Mouse (Mus musculus) liver, embryonic 12.5 days (tissue): ENCODE measurements around the gene Creb5. TPM values are rescaled to one million over a fixed set of nuclear protein-coding genes. Genes with fewer than 3 reads are reported as not detected.

Experiments
- ATAC-seq: fragments of 200-750 bp; cut with Nextera tagmentation; 2 replicates; pipeline ENCODE4 v1.8.0; 2017; ENCODE audit warnings: moderate number of reproducible peaks, mild to moderate bottlenecking, moderate library complexity
- H3K27ac ChIP-seq: fragments of 300-500 bp; sonication (generic); 2 replicates; pipeline ENCODE4 v1.5.1; 2016; ENCODE audit warnings: mild to moderate bottlenecking
- H3K27me3 ChIP-seq: fragments of 300-500 bp; sonication (generic); replicated peaks from 2 replicates; pipeline ENCODE4 v1.6.1; 2016; ENCODE audit warnings: mild to moderate bottlenecking, moderate library complexity
- H3K36me3 ChIP-seq: fragments of 300-500 bp; sonication (generic); 2 replicates; pipeline ENCODE4 v1.6.1; 2016; ENCODE audit warnings: mild to moderate bottlenecking, moderate library complexity
- H3K4me1 ChIP-seq: fragments of 300-500 bp; sonication (generic); 2 replicates; pipeline ENCODE4 v1.6.1; 2016
- H3K4me2 ChIP-seq: fragments of 300-500 bp; sonication (generic); 2 replicates; pipeline ENCODE4 v1.6.1; 2016; ENCODE audit warnings: mild to moderate bottlenecking, moderate library complexity
- H3K4me3 ChIP-seq: fragments of 300-500 bp; sonication (generic); 2 replicates; pipeline ENCODE4 v1.5.1; 2016; ENCODE audit warnings: mild to moderate bottlenecking, moderate library complexity
- H3K9ac ChIP-seq: fragments of 300-500 bp; sonication (generic); 2 replicates; pipeline ENCODE4 v1.6.1; 2016; ENCODE audit warnings: mild to moderate bottlenecking, moderate library complexity
- H3K9me3 ChIP-seq: fragments of 300-500 bp; sonication (generic); replicated peaks from 2 replicates; pipeline ENCODE4 v1.6.1; 2016; ENCODE audit warnings: mild to moderate bottlenecking, moderate library complexity
- WGBS: fragments of 180-500 bp; shearing (Covaris S2); methylation state at CpG from one replicate; pipeline ENCODE4 v1.1.7; 2016; ENCODE audit not compliant: insufficient replicate concordance; 5-methylcytosine and 5-hydroxymethylcytosine counted together
- polyA plus RNA-seq: library from polyadenylated mRNA; unstranded; fragments of >200 nt; fragmentation: Nextera tagmentation; extraction: Ambion mirVana; gene quantifications from 2 replicates; pipeline ENCODE4 v1.2.1, GENCODE M21; 2016

Creb5 gene
- polyA plus RNA-seq, 1 experiment from 2014 or later: 0.33 TPM

- Histone ChIP-seq H3K9me3 (no peaks in the 10 kb centered on the region), H3K4me1 (no peaks in the 10 kb centered on the region), H3K27ac (no peak overlapping the region), H3K4me3 (no peak overlapping the region), H3K36me3 (no peaks in the 10 kb centered on the region), H3K27me3 (peaks cover 3% of the 10 kb centered on the region; the same call in 1 of the 2 replicates), H3K4me2 (no peak overlapping the region), H3K9ac (no peak overlapping the region)
- ATAC-seq: no peak
- 40% methylated on average over 3 of the region's 3 CpGs for WGBS
These were observed 163.4 kb downstream of the Creb5 start for GRCm38 (mm10) chr6:53450494-53450893.

- no peak overlapping the region for H3K4me3 ChIP-seq
- 43% methylated on average over 6 of the region's 6 CpGs for WGBS
- no peak overlapping the region for H3K9ac ChIP-seq
- no peaks in the 10 kb centered on the region for H3K9me3 ChIP-seq
- H3K4me1 ChIP-seq: no peaks in the 10 kb centered on the region
- H3K4me2 ChIP-seq: no peak overlapping the region
- no peaks in the 10 kb centered on the region for H3K36me3 ChIP-seq
- ATAC-seq: no peak
- H3K27ac ChIP-seq: no peak overlapping the region
- peaks cover 3% of the 10 kb centered on the region; the same call in 1 of the 2 replicates for H3K27me3 ChIP-seq
These were observed 165.2 kb downstream of the Creb5 start for GRCm38 (mm10) chr6:53452240-53452639.

DNA sequence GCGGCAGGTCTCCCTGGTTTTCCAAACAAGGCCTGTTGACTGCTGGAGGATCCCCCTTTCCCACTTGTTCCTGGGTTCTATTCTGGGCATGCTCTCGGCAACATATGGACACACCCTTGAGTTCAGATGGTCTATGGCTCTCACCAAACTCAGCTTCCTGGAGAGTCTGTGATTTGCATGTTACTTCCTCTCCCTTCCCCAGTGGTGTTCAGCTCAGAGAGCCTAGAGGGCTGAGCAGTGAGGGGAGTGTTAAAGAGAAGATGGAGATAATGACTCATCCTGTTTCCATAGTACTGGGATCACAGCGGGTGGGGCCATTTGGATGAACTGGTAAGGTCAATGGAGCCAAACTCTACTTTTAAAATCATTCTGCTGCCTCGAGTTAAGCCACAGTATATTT is 168.4 kb downstream of the Creb5 start:
- Histone ChIP-seq H3K27me3 (peaks cover 3% of the 10 kb centered on the region; the same call in 1 of the 2 replicates), H3K36me3 (no peaks in the 10 kb centered on the region), H3K27ac (no peak overlapping the region), H3K4me2 (no peak overlapping the region), H3K4me3 (no peak overlapping the region), H3K9ac (no peak overlapping the region), H3K4me1 (no peaks in the 10 kb centered on the region), H3K9me3 (no peaks in the 10 kb centered on the region)
- WGBS: 42% methylated on average over 4 of the region's 4 CpGs
- ATAC-seq: no peak

- Histone ChIP-seq H3K27me3 (0 out of 2 replicates have a peak, but pooled peaks cover 3% of the 10 kb centered on the region), H3K4me3 (no peak overlapping the region)
- ATAC-seq: no peak
These were observed 169.0 kb downstream of the Creb5 start for GRCm38 (mm10) chr6:53456111-53456510.

DNA sequence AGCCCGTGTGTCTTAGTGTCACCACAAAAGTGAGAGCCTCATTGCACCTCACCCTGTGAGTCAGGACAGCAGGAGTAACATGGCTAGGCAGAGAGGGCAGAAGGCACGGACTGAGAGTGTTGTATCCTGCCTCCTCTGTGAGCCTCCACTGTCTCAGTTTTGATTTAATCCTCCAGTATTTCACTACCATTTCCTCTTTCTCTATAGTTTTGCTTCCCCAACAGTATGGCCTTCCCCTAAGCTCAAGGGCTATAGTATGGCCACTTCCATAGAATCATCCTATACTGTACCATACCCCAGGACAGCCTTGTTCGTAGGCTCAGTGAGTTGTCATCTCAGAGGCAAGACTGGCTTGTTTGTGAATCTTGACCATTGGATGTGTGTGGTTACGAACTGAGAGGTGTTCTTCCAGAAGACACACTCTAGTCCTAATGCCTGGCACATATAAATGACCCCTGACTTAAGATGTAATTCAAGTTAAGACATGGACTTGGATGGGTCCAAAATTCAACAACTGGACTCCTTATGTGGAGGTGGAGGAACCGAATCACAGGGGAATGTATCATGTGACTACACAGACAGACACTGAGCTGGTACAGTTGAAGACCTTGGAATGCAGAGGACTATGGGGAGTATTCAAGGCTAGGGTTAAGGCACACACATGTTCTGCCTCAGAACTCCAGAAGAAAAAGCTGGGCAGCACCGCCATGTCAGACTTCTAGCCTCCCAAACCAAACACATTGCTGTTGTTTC is 173.1 kb downstream of the Creb5 start:
- no peak for ATAC-seq
- Histone ChIP-seq H3K4me2 (no peak overlapping the region), H3K9ac (no peak overlapping the region), H3K9me3 (no peaks in the 10 kb centered on the region), H3K27ac (no peak overlapping the region), H3K4me3 (no peak overlapping the region), H3K36me3 (no peaks in the 10 kb centered on the region), H3K4me1 (no peaks in the 10 kb centered on the region), H3K27me3 (no peaks in the 10 kb centered on the region)
- 61% methylated on average over 6 of the region's 6 CpGs for WGBS

More at GRCm38 (mm10) chr6:53456111-53456510, 169.0 kb downstream of the Creb5 start:
- Histone ChIP-seq H3K27ac (no peak overlapping the region), H3K36me3 (no peaks in the 10 kb centered on the region), H3K9ac (no peak overlapping the region), H3K4me1 (no peaks in the 10 kb centered on the region), H3K9me3 (no peaks in the 10 kb centered on the region), H3K4me2 (no peak overlapping the region)
- 72% methylated on average over 5 of the region's 5 CpGs for WGBS

DNA sequence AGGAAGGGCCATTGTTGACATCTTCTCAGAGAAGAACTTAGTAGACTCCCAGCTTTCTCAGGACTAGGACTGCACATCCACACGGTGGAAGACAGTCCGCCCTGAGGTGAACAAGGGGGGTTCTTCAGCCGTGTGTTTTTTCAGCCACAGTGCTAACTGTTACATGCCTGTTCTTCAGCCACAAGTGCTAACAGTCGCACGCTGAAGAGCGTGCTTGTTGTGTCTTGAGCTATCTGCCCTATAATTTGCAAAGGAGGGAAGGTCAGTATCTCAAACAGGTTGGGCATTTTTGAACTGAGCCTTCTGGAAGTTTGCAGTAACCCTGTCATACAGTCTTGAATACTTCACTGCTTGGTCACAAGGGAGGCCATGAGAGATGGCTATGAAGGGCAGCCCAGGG is 174.0 kb downstream of the Creb5 start:
- no peak overlapping the region for H3K9ac ChIP-seq
- no peak overlapping the region for H3K27ac ChIP-seq
- H3K27me3 ChIP-seq: no peaks in the 10 kb centered on the region
- H3K36me3 ChIP-seq: no peaks in the 10 kb centered on the region
- no peaks in the 10 kb centered on the region for H3K4me1 ChIP-seq
- no peak overlapping the region for H3K4me3 ChIP-seq
- H3K4me2 ChIP-seq: no peak overlapping the region
- no peak for ATAC-seq
- WGBS: 73% methylated on average over 6 of the region's 6 CpGs
- H3K9me3 ChIP-seq: no peaks in the 10 kb centered on the region

GRCm38 (mm10) chr6:53461775-53462770 is 175.0 kb downstream of the Creb5 start:
- ATAC-seq: no peak
- no peaks in the 10 kb centered on the region for H3K36me3 ChIP-seq
- 56% methylated on average over 12 of the region's 12 CpGs for WGBS

GRCm38 (mm10) chr6:53462802-53463201 is 175.7 kb downstream of the Creb5 start:
- H3K4me3 ChIP-seq: no peak overlapping the region
- no peaks in the 10 kb centered on the region for H3K4me1 ChIP-seq
- H3K36me3 ChIP-seq: no peaks in the 10 kb centered on the region
- no peak overlapping the region for H3K27ac ChIP-seq
- 77% methylated on average over 7 of the region's 7 CpGs for WGBS
- H3K9me3 ChIP-seq: no peaks in the 10 kb centered on the region
- H3K27me3 ChIP-seq: no peaks in the 10 kb centered on the region
- H3K4me2 ChIP-seq: no peak overlapping the region
- ATAC-seq: no peak
- no peak overlapping the region for H3K9ac ChIP-seq

More at GRCm38 (mm10) chr6:53461775-53462770, 175.0 kb downstream of the Creb5 start:
- no peaks in the 10 kb centered on the region for H3K4me1 ChIP-seq
- H3K4me2 ChIP-seq: no peak overlapping the region
- no peak overlapping the region for H3K9ac ChIP-seq
- H3K4me3 ChIP-seq: no peak overlapping the region
- H3K27me3 ChIP-seq: no peaks in the 10 kb centered on the region
- no peaks in the 10 kb centered on the region for H3K9me3 ChIP-seq
- H3K27ac ChIP-seq: no peak overlapping the region

- H3K4me3 ChIP-seq: no peak overlapping the region
- no peaks in the 10 kb centered on the region for H3K9me3 ChIP-seq
These were observed 176.3 kb downstream of the Creb5 start for GRCm38 (mm10) chr6:53463261-53463813.

GRCm38 (mm10) chr6:53469204-53469603 is 182.1 kb downstream of the Creb5 start:
- no peak overlapping the region for H3K9ac ChIP-seq
- no peaks in the 10 kb centered on the region for H3K4me1 ChIP-seq
- 60% methylated on average over 4 of the region's 4 CpGs for WGBS
- no peak overlapping the region for H3K4me2 ChIP-seq
- H3K27ac ChIP-seq: no peak overlapping the region
- no peaks in the 10 kb centered on the region for H3K9me3 ChIP-seq
- ATAC-seq: no peak
- no peaks in the 10 kb centered on the region for H3K36me3 ChIP-seq
- no peaks in the 10 kb centered on the region for H3K27me3 ChIP-seq
- no peak overlapping the region for H3K4me3 ChIP-seq

More at GRCm38 (mm10) chr6:53463261-53463813, 176.3 kb downstream of the Creb5 start:
- Histone ChIP-seq H3K4me1 (no peaks in the 10 kb centered on the region), H3K9ac (no peak overlapping the region), H3K36me3 (no peaks in the 10 kb centered on the region), H3K27ac (no peak overlapping the region), H3K27me3 (no peaks in the 10 kb centered on the region), H3K4me2 (no peak overlapping the region)
- WGBS: 65% methylated on average over 6 of the region's 6 CpGs
- ATAC-seq: no peak

- Histone ChIP-seq H3K27ac (no peak overlapping the region), H3K9ac (no peak overlapping the region), H3K4me3 (no peak overlapping the region), H3K9me3 (no peaks in the 10 kb centered on the region), H3K4me2 (no peak overlapping the region), H3K4me1 (no peaks in the 10 kb centered on the region), H3K27me3 (no peaks in the 10 kb centered on the region), H3K36me3 (no peaks in the 10 kb centered on the region)
- no peak for ATAC-seq
- 75% methylated on average over 2 of the region's 2 CpGs for WGBS
These were observed 182.6 kb downstream of the Creb5 start for GRCm38 (mm10) chr6:53469703-53470102.

GRCm38 (mm10) chr6:53470559-53470958 is 183.5 kb downstream of the Creb5 start:
- WGBS: 41% methylated on average over 8 of the region's 8 CpGs
- Histone ChIP-seq H3K9me3 (no peaks in the 10 kb centered on the region), H3K4me1 (no peaks in the 10 kb centered on the region), H3K27ac (no peak overlapping the region), H3K4me3 (no peak overlapping the region), H3K27me3 (no peaks in the 10 kb centered on the region), H3K9ac (no peak overlapping the region), H3K4me2 (no peak overlapping the region), H3K36me3 (no peaks in the 10 kb centered on the region)
- ATAC-seq: no peak
